29 mouse cellular contexts compared by ENCODE assay signal in genomic region chr10:83594526-83594925, GRCm38 (mm10). TPM values are rescaled to one million over a fixed set of nuclear protein-coding genes. Genes with fewer than 3 reads are reported as not detected.
DNase-seq lines count a peak whose midpoint lies in the region; ATAC-seq and TF ChIP-seq lines count a peak whose summit lies in the region.
"Had no signal": no experiment of that assay in that cellular context is flagged by ENCODE, and none has a peak within 500 bp of the region (broad histone marks: within the 10 kb centered on the region; RNA-seq: fewer than 3 reads in every experiment).

No protein-coding gene starts in this region.

- H3K27me3 ChIP-seq in forebrain, postnatal 0 days (ENCODE audit: insufficient read depth, low read length), result no peaks in the 10 kb centered on the region
- H3K27me3 ChIP-seq in forebrain, embryonic 11.5 days (ENCODE audit: control insufficient read depth, insufficient read depth, low read length), result no peaks in the 10 kb centered on the region
- H3K27me3 ChIP-seq: CH12.LX; embryonic facial prominence, embryonic 12.5 days; embryonic facial prominence, embryonic 15.5 days; forebrain, embryonic 12.5 days; forebrain, embryonic 15.5 days; heart, embryonic 13.5 days; Patski had no signal

- H3K9ac ChIP-seq in forebrain, postnatal 0 days, result no peak overlapping the region
- no peak overlapping the region for H3K9ac ChIP-seq in forebrain, embryonic 11.5 days (ENCODE audit: low read length)
- H3K9ac ChIP-seq: embryonic facial prominence, embryonic 12.5 days; embryonic facial prominence, embryonic 15.5 days; forebrain, embryonic 12.5 days; forebrain, embryonic 15.5 days; heart, embryonic 13.5 days; hindbrain, embryonic 14.5 days had no signal

- peak; percentile 48; the same call in 1 of the 2 replicates for ATAC-seq in forebrain, postnatal 0 days
- no peak for ATAC-seq in forebrain, embryonic 11.5 days (replicated peaks; ENCODE audit: low FRiP score)
- ATAC-seq: forebrain, embryonic 15.5 days; hindbrain, postnatal 0 days; inflammation-experienced regulatory T-cells, adult 6 months; Patski had no signal

- no peak overlapping the region for H3K4me2 ChIP-seq in forebrain, postnatal 0 days (ENCODE audit: low read depth)
- H3K4me2 ChIP-seq in forebrain, embryonic 11.5 days (ENCODE audit: low read depth, low read length, severe bottlenecking), result no peak overlapping the region
- H3K4me2 ChIP-seq: embryonic facial prominence, embryonic 12.5 days; embryonic facial prominence, embryonic 15.5 days; forebrain, embryonic 12.5 days; forebrain, embryonic 15.5 days; heart, embryonic 13.5 days; hindbrain, embryonic 14.5 days had no signal

- no peak overlapping the region for H3K4me3 ChIP-seq in forebrain, postnatal 0 days (ENCODE audit: low read depth, low read length)
- H3K4me3 ChIP-seq in forebrain, embryonic 11.5 days (ENCODE audit: low read depth, low read length), result no peak overlapping the region
- H3K4me3 ChIP-seq: embryonic facial prominence, embryonic 12.5 days; embryonic facial prominence, embryonic 15.5 days; forebrain, embryonic 12.5 days; forebrain, embryonic 15.5 days; heart, adult 2 months; heart, embryonic 10.5 days; heart, embryonic 13.5 days had no signal

- intact Hi-C loops in left cerebral cortex, postnatal 14 days (cut with DNase I), result no loop called here

- no peaks in the 10 kb centered on the region for H3K4me1 ChIP-seq in forebrain, postnatal 0 days (ENCODE audit: insufficient read depth)
- no peaks in the 10 kb centered on the region for H3K4me1 ChIP-seq in forebrain, embryonic 11.5 days (replicated peaks; ENCODE audit: control insufficient read depth, insufficient read depth, low read length)
- H3K4me1 ChIP-seq: embryonic facial prominence, embryonic 12.5 days; embryonic facial prominence, embryonic 15.5 days; forebrain, embryonic 12.5 days; forebrain, embryonic 15.5 days; heart, embryonic 10.5 days; heart, embryonic 13.5 days had no signal

- WGBS in forebrain, postnatal 0 days, result 86% methylated on average over 5 of the region's 5 CpGs
- WGBS in forebrain, embryonic 11.5 days, result 91% methylated on average over 5 of the region's 5 CpGs

- no peak overlapping the region for H3K27ac ChIP-seq in forebrain, postnatal 0 days (ENCODE audit: low read depth, low read length)
- no peak overlapping the region for H3K27ac ChIP-seq in forebrain, embryonic 11.5 days (ENCODE audit: low read depth, low read length)
- H3K27ac ChIP-seq: embryonic facial prominence, embryonic 12.5 days; embryonic facial prominence, embryonic 15.5 days; forebrain, embryonic 12.5 days; forebrain, embryonic 15.5 days; heart, adult 2 months; heart, embryonic 10.5 days; heart, embryonic 13.5 days; hindbrain, embryonic 14.5 days; hindbrain, postnatal 0 days had no signal

- DNase-seq in forebrain, postnatal 0 days, result no peak
- DNase-seq in forebrain, embryonic 11.5 days (ENCODE audit: low spot score), result no peak
- DNase-seq in layer of hippocampus, adult 18-20 months (ENCODE audit: low spot score in 2 of 2), result peak; percentile 21 to 49
- no peak for DNase-seq in layer of hippocampus, adult 9-10 months (ENCODE audit: low spot score)
- peak; percentile 29 to 57 for DNase-seq in left cerebral cortex, postnatal 14 days (ENCODE audit: low spot score in 2 of 2)
- no peak for DNase-seq in left cerebral cortex, adult 11 months (ENCODE audit: low spot score)
- no peak for DNase-seq in adrenal gland, adult 18-20 months (ENCODE audit: low spot score in 2 of 2)
- DNase-seq: adrenal gland, adult 2 months; adrenal gland, postnatal 14 days; B cell, adult 2 months; cerebellum, adult 11-12 months; cerebellum, adult 9-10 months; gastrocnemius, postnatal 10 days; gastrocnemius, postnatal 36 days; heart, adult 2 months; heart, postnatal 14 days; heart, postnatal 4 days had no signal

- H3K9me3 ChIP-seq in forebrain, postnatal 0 days (ENCODE audit: low read length), result no peaks in the 10 kb centered on the region
- no peaks in the 10 kb centered on the region for H3K9me3 ChIP-seq in forebrain, embryonic 11.5 days (ENCODE audit: control insufficient read depth, low read length)
- H3K9me3 ChIP-seq: embryonic facial prominence, embryonic 12.5 days; embryonic facial prominence, embryonic 15.5 days; forebrain, embryonic 12.5 days; forebrain, embryonic 15.5 days; G1E; heart, embryonic 10.5 days; heart, embryonic 13.5 days had no signal

- no peak for TF ChIP-seq CTCF in forebrain, postnatal 0 days (IDR thresholded peaks at IDR 0.05; ENCODE audit: low read depth)

- peaks cover 52% of the 10 kb centered on the region for H3K36me3 ChIP-seq in forebrain, postnatal 0 days (ENCODE audit: insufficient read depth)
- peaks cover 12% of the 10 kb centered on the region; the same call in 1 of the 2 replicates for H3K36me3 ChIP-seq in forebrain, embryonic 11.5 days (ENCODE audit: control insufficient read depth, insufficient read depth, low read length)

RNA-seq across cellular contexts. Expression of gene Washc4, which starts 51.0 kb away (rescaled TPM):
- 25.2 and 30.1 TPM in 2 replicates for total RNA-seq in forebrain, postnatal 0 days (2014; rRNA removed)
- polyA plus RNA-seq in forebrain, postnatal 0 days (2015; fragmentation: Nextera tagmentation; extraction: Ambion mirVana), result 13.4 and 21.8 TPM in 2 replicates
- polyA plus RNA-seq in forebrain, embryonic 11.5 days (2014; fragmentation: Nextera tagmentation; extraction: Ambion mirVana), result 28.9 and 36.5 TPM in 2 replicates
- 10 to 100 TPM; 26.9 to 30.5 TPM for total RNA-seq in layer of hippocampus, adult 18-20 months (2021)
- total RNA-seq in left cerebral cortex, postnatal 14 days (2021), result 10 to 100 TPM; 20.2 to 20.6 TPM
- total RNA-seq in adrenal gland, adult 18-20 months (2021), result 10 to 100 TPM; 27.0 to 27.6 TPM

RNA-seq across cellular contexts. Expression of gene Appl2, which starts 54.0 kb away (rescaled TPM):
- 38.2 and 38.5 TPM in 2 replicates for total RNA-seq in forebrain, postnatal 0 days (2014; rRNA removed)
- 17.4 and 26.1 TPM in 2 replicates for polyA plus RNA-seq in forebrain, postnatal 0 days (2015; fragmentation: Nextera tagmentation; extraction: Ambion mirVana)
- polyA plus RNA-seq in forebrain, embryonic 11.5 days (2014; fragmentation: Nextera tagmentation; extraction: Ambion mirVana), result 41.1 and 42.0 TPM in 2 replicates
- total RNA-seq in layer of hippocampus, adult 18-20 months (2021), result 10 to 100 TPM; 72.6 to 87.7 TPM
- total RNA-seq in left cerebral cortex, postnatal 14 days (2021), result 10 to 100 TPM; 41.8 to 45.2 TPM
- 100 to 1,000 TPM in 1 of 2 experiments, 10 to 100 TPM in 1; 34.4 to 105 TPM for total RNA-seq in adrenal gland, adult 18-20 months (2021)

Comparison
In these comparisons a context has a peak if more than half of its experiments do, and no peak if none do; other contexts are left out.
1. DNase-seq: peak in layer of hippocampus, adult 18-20 months (2 of 2) and left cerebral cortex, postnatal 14 days (2 of 2); none in forebrain, postnatal 0 days (single experiment), forebrain, embryonic 11.5 days (single experiment), layer of hippocampus, adult 9-10 months (single experiment), left cerebral cortex, adult 11 months (single experiment) and adrenal gland, adult 18-20 months (0 of 2).